Mouse (Mus musculus) stomach, postnatal 0 days (tissue): ENCODE measurements at regions not wholly inside any gene's neighbourhood (a gene's known extent, or its start where the extent isn't known, plus 50 kb on each side); places are given as distances from the start of the nearest gene placed in this dataset.

Experiments used
- ATAC-seq: fragments of 200-750 bp; cut with Nextera tagmentation; 2 replicates; pipeline ENCODE4 v1.8.0; 2017; ENCODE audit not compliant: low FRiP score, low TSS enrichment
- DNase-seq: peaks from one replicate; pipeline ENCODE4 v3.0.0-alpha.2; 2016; ENCODE audit warnings: low spot score
- H3K27ac ChIP-seq: fragments of 300-500 bp; sonication (generic); replicated peaks from 2 replicates; pipeline ENCODE4 v1.5.1; 2014; ENCODE audit warnings: mild to moderate bottlenecking, control low read depth
- H3K27me3 ChIP-seq: fragments of 300-500 bp; sonication (generic); 2 replicates; pipeline ENCODE4 v1.6.1; 2014; ENCODE audit warnings: low read length; ENCODE audit not compliant: control insufficient read depth, insufficient read depth
- H3K36me3 ChIP-seq: fragments of 300-500 bp; sonication (generic); 2 replicates; pipeline ENCODE4 v1.6.1; 2014; ENCODE audit warnings: low read length, mixed read lengths; ENCODE audit not compliant: control insufficient read depth, insufficient read depth
- H3K4me1 ChIP-seq: fragments of 300-500 bp; sonication (generic); replicated peaks from 2 replicates; pipeline ENCODE4 v1.6.1; 2014; ENCODE audit warnings: antibody characterized with exemption; ENCODE audit not compliant: control insufficient read depth, insufficient read depth
- H3K4me2 ChIP-seq: fragments of 300-500 bp; sonication (generic); replicated peaks from 2 replicates; pipeline ENCODE4 v1.6.1; 2014; ENCODE audit warnings: low read depth, mild to moderate bottlenecking, control low read depth, moderate library complexity
- H3K4me3 ChIP-seq: fragments of 300-500 bp; sonication (generic); 2 replicates; pipeline ENCODE4 v1.5.1; 2014; ENCODE audit warnings: low read depth, low read length, control low read depth
- H3K9ac ChIP-seq: fragments of 300-500 bp; sonication (generic); 2 replicates; pipeline ENCODE4 v1.6.1; 2014; ENCODE audit warnings: mild to moderate bottlenecking, low read length, control low read depth, mixed read lengths
- H3K9me3 ChIP-seq: fragments of 300-500 bp; sonication (generic); 2 replicates; pipeline ENCODE4 v1.6.1; 2016; ENCODE audit warnings: low read length; ENCODE audit not compliant: control insufficient read depth
- CTCF ChIP-seq: IDR thresholded peaks from 2 replicates; pipeline ENCODE4 v1.5.1; 2016; ENCODE audit warnings: antibody characterized with exemption, low read depth, mild to moderate bottlenecking, moderate library complexity
- EP300 ChIP-seq: optimal IDR thresholded peaks from 2 replicates; pipeline ENCODE3; 2016; ENCODE audit warnings: antibody characterized with exemption
- WGBS: fragments of 180-500 bp; shearing (Covaris S2); extraction: QIAGEN DNeasy Blood & Tissue Kit; methylation state at CpG from one replicate; pipeline ENCODE4 v1.1.7; 2014; 5-methylcytosine and 5-hydroxymethylcytosine counted together

GRCm38 (mm10) chr2:173978138-173978765 lies 97.9 kb upstream of the Stx16 start:
- ATAC-seq (no peak), DNase-seq (peak; percentile 14)
- Histone ChIP-seq H3K27ac (no peak overlapping the region), H3K4me2 (no peak overlapping the region), H3K27me3 (no peaks in the 10 kb centered on the region), H3K9ac (no peak overlapping the region), H3K9me3 (no peaks in the 10 kb centered on the region), H3K4me1 (no peaks in the 10 kb centered on the region), H3K36me3 (no peaks in the 10 kb centered on the region), H3K4me3 (no peak overlapping the region)
- TF ChIP-seq CTCF = no peak
- TF ChIP-seq EP300 = no peak
- 54% methylated on average over 13 of the region's 13 CpGs for WGBS

GRCm38 (mm10) chr2:173981036-173981435 lies 95.1 kb upstream of the Stx16 start:
- H3K9ac ChIP-seq = no peak overlapping the region
- H3K27ac ChIP-seq = no peak overlapping the region
- no peak for TF ChIP-seq EP300
- no peak for TF ChIP-seq CTCF
- WGBS = 72% methylated on average over 9 of the region's 9 CpGs
- DNase-seq = no peak
- H3K4me3 ChIP-seq = no peak overlapping the region
- H3K36me3 ChIP-seq = no peaks in the 10 kb centered on the region
- H3K4me1 ChIP-seq = no peaks in the 10 kb centered on the region
- ATAC-seq = no peak
- H3K27me3 ChIP-seq = no peaks in the 10 kb centered on the region
- no peak overlapping the region for H3K4me2 ChIP-seq
- H3K9me3 ChIP-seq = no peaks in the 10 kb centered on the region

GRCm38 (mm10) chr2:173987516-173987915 lies 88.6 kb upstream of the Stx16 start:
- Histone ChIP-seq H3K9me3 (no peaks in the 10 kb centered on the region), H3K4me3 (no peak overlapping the region), H3K4me1 (no peaks in the 10 kb centered on the region), H3K4me2 (no peak overlapping the region), H3K36me3 (no peaks in the 10 kb centered on the region), H3K27me3 (no peaks in the 10 kb centered on the region), H3K27ac (no peak overlapping the region), H3K9ac (no peak overlapping the region)
- ATAC-seq = no peak
- WGBS = 88% methylated on average over 7 of the region's 7 CpGs
- no peak for TF ChIP-seq CTCF
- TF ChIP-seq EP300 = no peak
- peak; percentile 9 for DNase-seq

GRCm38 (mm10) chr2:173987921-173988320 lies 88.2 kb upstream of the Stx16 start:
- Histone ChIP-seq H3K4me3 (no peak overlapping the region), H3K9ac (no peak overlapping the region), H3K4me2 (no peak overlapping the region), H3K4me1 (no peaks in the 10 kb centered on the region), H3K36me3 (no peaks in the 10 kb centered on the region), H3K9me3 (no peaks in the 10 kb centered on the region), H3K27ac (no peak overlapping the region), H3K27me3 (no peaks in the 10 kb centered on the region)
- TF ChIP-seq EP300 (no peak), CTCF (no peak)
- DNase-seq = no peak
- ATAC-seq = no peak
- 92% methylated on average over 8 of the region's 8 CpGs for WGBS

- no peak for ATAC-seq
- 80% methylated on average over 11 of the region's 11 CpGs for WGBS
- H3K27me3 ChIP-seq = no peaks in the 10 kb centered on the region
Measured at GRCm38 (mm10) chr2:173988641-173989336, 87.3 kb upstream of the Stx16 start.

GRCm38 (mm10) chr2:173990664-173991063 lies 85.4 kb upstream of the Stx16 start:
- H3K9ac ChIP-seq = no peak overlapping the region
- ATAC-seq = no peak
- H3K4me3 ChIP-seq = no peak overlapping the region
- no peaks in the 10 kb centered on the region for H3K27me3 ChIP-seq
- no peak for DNase-seq
- H3K4me2 ChIP-seq = no peak overlapping the region
- no peak for TF ChIP-seq EP300
- no peak for TF ChIP-seq CTCF
- H3K4me1 ChIP-seq = peaks cover 3% of the 10 kb centered on the region; the same call in 1 of the 2 replicates
- WGBS = 55% methylated on average over 4 of the region's 4 CpGs
- H3K27ac ChIP-seq = no peak overlapping the region
- H3K9me3 ChIP-seq = no peaks in the 10 kb centered on the region
- H3K36me3 ChIP-seq = no peaks in the 10 kb centered on the region

More at GRCm38 (mm10) chr2:173988641-173989336, 87.3 kb upstream of the Stx16 start:
- TF ChIP-seq EP300 (no peak), CTCF (no peak)
- Histone ChIP-seq H3K4me1 (peaks cover 3% of the 10 kb centered on the region; the same call in 1 of the 2 replicates), H3K27ac (no peak overlapping the region), H3K36me3 (no peaks in the 10 kb centered on the region), H3K4me3 (no peak overlapping the region), H3K4me2 (no peak overlapping the region), H3K9me3 (no peaks in the 10 kb centered on the region), H3K9ac (no peak overlapping the region)
- DNase-seq = no peak
